Mouse (Mus musculus): ENCODE data around the gene Mrgprx2.
"Not testable (repeated sequence)": the region's sequence is repeated elsewhere in the genome, so short reads cannot be mapped to it uniquely, and the experiment has no call there.

DNA sequence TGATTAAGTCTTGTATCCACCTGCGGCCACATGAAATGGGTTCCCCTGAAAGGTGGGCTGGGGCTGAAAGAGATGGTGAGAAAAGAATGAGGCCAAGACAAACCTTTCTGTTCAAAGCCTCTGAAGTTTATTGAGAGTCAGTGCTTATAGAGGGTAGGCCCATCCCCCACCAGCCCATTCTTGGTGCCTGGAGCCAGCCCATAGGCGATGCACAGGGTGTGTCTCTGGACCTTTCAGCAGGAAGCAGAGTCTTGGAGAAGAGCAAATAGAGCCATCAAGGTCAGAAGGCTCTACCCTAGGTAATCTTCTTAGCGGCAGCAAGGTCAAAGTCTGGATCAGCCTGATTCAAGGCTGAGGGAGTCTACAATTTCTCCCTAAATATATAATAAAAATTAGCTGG lies 63.2 kb downstream of the Mrgprx2 start:
- not testable (repeated sequence) for TF ChIP-seq CTCF (IDR thresholded peaks at IDR 0.05; ENCODE audit: low read depth, low read length); POLR2A (IDR thresholded peaks at IDR 0.05; ENCODE audit: extremely low read depth, insufficient read depth, low read length)
